Mouse (Mus musculus): ENCODE results near the gene Atxn7l2.

DNA sequence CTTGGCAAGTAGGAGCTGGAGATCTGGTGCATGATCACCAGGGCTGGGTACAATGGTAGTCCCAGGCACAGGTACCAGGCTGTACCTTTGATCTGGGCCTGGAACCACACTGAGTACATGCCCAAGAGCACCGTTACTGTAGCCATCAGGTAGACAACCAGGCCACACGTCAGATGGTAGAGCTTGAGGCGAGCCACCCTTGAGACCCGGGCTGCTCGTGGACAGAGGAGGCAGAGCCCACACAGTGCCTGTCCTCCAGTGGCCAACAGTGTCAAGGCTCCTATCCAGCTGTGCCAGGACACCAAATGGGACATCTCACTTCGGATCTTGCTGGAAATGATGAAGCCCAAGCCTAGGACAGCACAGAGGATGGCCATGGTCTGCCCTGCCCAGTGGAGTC, 11.5 kb downstream of the Atxn7l2 start:
- TF ChIP-seq CTCF (IDR thresholded peaks at IDR 0.05; ENCODE audit: borderline replicate concordance, control insufficient read depth, extremely low read depth, insufficient read depth, low read length, poor library complexity) (no peak), POLR2A (IDR thresholded peaks at IDR 0.05; ENCODE audit: control insufficient read depth, extremely low read depth, insufficient read depth, low read length, poor library complexity) (no peak)

All from thymus, adult 2 months (tissue).